Mouse (Mus musculus) forebrain, embryonic 10.5 days (tissue): Measurements from ENCODE around the gene Rubcn. TPM values are rescaled to one million over a fixed set of nuclear protein-coding genes. Genes with fewer than 3 reads are reported as not detected.

Experiments used
- DNase-seq: peaks from one replicate; pipeline ENCODE4 v3.0.0-alpha.2; 2017; ENCODE audit warnings: low spot score; ENCODE audit errors: extremely low spot score
- H3K27ac ChIP-seq: fragments of 300-500 bp; sonication (generic); 2 replicates; pipeline ENCODE4 v1.5.1; 2016; ENCODE audit warnings: mild to moderate bottlenecking
- H3K27me3 ChIP-seq: fragments of 300-500 bp; sonication (generic); 2 replicates; pipeline ENCODE4 v1.6.1; 2016; ENCODE audit warnings: mild to moderate bottlenecking; ENCODE audit not compliant: poor library complexity, severe bottlenecking
- H3K36me3 ChIP-seq: fragments of 300-500 bp; sonication (generic); replicated peaks from 2 replicates; pipeline ENCODE4 v1.6.1; 2016; ENCODE audit warnings: mild to moderate bottlenecking, moderate library complexity
- H3K4me1 ChIP-seq: fragments of 300-500 bp; sonication (generic); 2 replicates; pipeline ENCODE4 v1.6.1; 2016
- H3K4me3 ChIP-seq: fragments of 300-500 bp; sonication (generic); 2 replicates; pipeline ENCODE4 v1.5.1; 2016; ENCODE audit warnings: mild to moderate bottlenecking, moderate library complexity
- H3K9me3 ChIP-seq: fragments of 300-500 bp; sonication (generic); 2 replicates; pipeline ENCODE4 v1.6.1; 2016; ENCODE audit warnings: mild to moderate bottlenecking, moderate library complexity
- WGBS: fragments of 180-500 bp; shearing (Covaris S2); methylation state at CpG from one replicate; pipeline ENCODE4 v1.1.7; 2016; 5-methylcytosine and 5-hydroxymethylcytosine counted together
- polyA plus RNA-seq: library from polyadenylated mRNA; unstranded; fragments of >200 nt; fragmentation: Nextera tagmentation; extraction: Ambion mirVana; gene quantifications from 2 replicates; pipeline ENCODE4 v1.2.1, GENCODE M21; 2016

Gene Rubcn
- polyA plus RNA-seq, 1 experiment from 2014 or later: 18.0 TPM

DNA sequence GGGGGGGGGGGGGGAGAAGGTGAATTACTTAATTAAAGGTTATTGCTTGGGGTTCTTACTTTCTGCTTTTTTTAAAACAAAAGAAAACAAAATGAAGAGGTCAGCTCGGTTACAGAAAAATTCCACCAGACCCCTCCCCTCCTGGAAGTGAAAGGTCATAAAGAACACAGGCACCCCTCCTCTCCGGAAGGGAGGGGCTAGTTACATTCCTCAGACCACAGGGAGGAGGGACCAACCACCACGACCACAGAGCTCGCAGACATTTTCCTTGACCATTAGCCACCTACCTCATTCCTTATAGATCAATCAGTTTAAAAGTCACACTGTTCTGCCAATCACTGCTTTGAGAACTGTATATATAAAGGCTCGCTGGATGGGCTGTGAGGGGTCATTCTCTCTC is 73.7 kb downstream of the Rubcn start:
- peaks cover 28% of the 10 kb centered on the region for H3K4me1 ChIP-seq
- WGBS: 61% methylated on average over 5 of the region's 5 CpGs

DNA sequence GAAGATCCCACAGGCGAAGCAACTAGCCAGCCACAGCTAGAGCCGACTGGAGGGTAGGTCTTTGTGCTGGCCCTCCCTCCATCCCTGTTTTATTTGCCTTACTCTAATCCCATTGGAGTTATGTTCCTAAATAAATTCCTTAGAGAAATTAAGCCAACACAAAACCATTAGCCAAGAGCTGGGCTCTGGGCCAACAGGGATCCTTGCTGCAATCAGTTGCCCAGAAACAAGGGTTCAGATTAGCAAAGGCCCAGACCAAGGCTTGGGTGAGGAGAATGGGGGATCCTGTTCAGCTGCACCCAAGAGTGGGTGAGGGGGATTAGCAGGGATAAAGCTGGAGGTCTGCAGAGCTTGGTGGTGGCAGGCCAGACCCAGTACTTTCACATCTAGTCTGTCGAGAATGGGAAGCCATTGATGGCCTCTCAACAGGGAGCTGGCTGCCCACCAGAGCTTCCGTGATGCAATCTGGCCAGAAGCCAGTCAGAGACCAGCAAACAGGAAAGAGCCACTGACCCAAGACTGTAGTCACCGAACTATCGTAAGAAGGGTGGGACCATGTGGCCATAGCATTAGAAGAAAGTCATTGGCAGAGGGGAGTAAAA is 74.2 kb downstream of the Rubcn start:
- WGBS: 86% methylated on average over 6 of the region's 6 CpGs
- Histone ChIP-seq H3K4me1 (peaks cover 33% of the 10 kb centered on the region), H3K36me3 (no peaks in the 10 kb centered on the region), H3K27ac (no peak overlapping the region), H3K4me3 (no peak overlapping the region), H3K27me3 (no peaks in the 10 kb centered on the region), H3K9me3 (no peaks in the 10 kb centered on the region)
- no peak for DNase-seq

More for the DNA sequence above, 73.7 kb downstream of the Rubcn start:
- H3K9me3 ChIP-seq: no peaks in the 10 kb centered on the region
- H3K4me3 ChIP-seq: no peak overlapping the region
- no peak overlapping the region for H3K27ac ChIP-seq
- no peak for DNase-seq
- no peaks in the 10 kb centered on the region for H3K27me3 ChIP-seq
- H3K36me3 ChIP-seq: no peaks in the 10 kb centered on the region

DNA sequence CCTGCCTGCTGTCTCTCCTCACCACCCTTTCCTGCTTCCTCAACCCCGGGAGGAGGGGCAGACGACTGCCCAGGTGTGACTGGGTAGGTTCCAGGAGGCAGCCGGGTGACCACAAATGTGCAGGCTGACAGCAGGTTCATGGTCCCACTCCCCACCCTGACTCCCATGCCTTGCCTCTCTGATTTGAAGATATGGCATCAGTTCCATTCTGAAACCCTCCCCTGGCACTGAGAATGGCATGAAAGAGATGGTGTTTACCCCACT is 80.2 kb downstream of the Rubcn start, which contains the start of gene Muc20:
Gene Muc20, minus strand, starts transcription at position 10 of the 264 bp plus-strand sequence.
- Histone ChIP-seq H3K36me3 (no peaks in the 10 kb centered on the region), H3K27me3 (no peaks in the 10 kb centered on the region), H3K4me3 (no peak within 1 kb of the TSS), H3K9me3 (no peaks in the 10 kb centered on the region), H3K4me1 (peaks cover 11% of the 10 kb centered on the region; the same call in 1 of the 2 replicates), H3K27ac (peak within 1 kb of the TSS; percentile 40; the same call in 1 of the 2 replicates)
- WGBS: 83% methylated on average over 3 of the region's 3 CpGs
- no peak for DNase-seq

- peak overlapping the region; percentile 40; the same call in 1 of the 2 replicates for H3K27ac ChIP-seq
- 83% methylated on average over 14 of the region's 14 CpGs for WGBS
- H3K36me3 ChIP-seq: no peaks in the 10 kb centered on the region
- H3K4me3 ChIP-seq: no peak overlapping the region
- H3K27me3 ChIP-seq: no peaks in the 10 kb centered on the region
- peaks cover 11% of the 10 kb centered on the region; the same call in 1 of the 2 replicates for H3K4me1 ChIP-seq
- no peak for DNase-seq
- H3K9me3 ChIP-seq: no peaks in the 10 kb centered on the region
These were observed 80.7 kb downstream of the Rubcn start for GRCm38 (mm10) chr16:32796676-32797425.

DNA sequence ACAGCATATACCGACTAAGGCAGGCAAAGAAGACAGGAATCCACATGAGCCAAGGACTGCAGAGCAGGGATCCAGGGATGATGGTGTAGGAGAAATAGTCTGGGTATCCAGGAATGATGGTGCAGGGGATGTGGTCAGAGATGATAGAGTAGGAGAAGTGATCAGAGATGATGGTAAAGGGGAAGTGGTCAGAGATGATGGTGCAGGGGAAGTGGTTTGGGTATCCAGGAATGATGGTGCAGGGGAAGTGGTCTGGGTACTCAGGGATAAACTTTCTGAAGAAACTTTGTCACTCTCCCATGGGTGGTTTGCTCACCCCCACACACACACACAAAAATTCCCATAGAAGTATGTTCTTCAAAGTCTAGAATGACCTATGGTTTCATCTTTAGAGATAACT is 82.4 kb downstream of the Rubcn start:
- no peak overlapping the region for H3K27ac ChIP-seq
- DNase-seq: no peak
- no peaks in the 10 kb centered on the region for H3K27me3 ChIP-seq
- no peaks in the 10 kb centered on the region for H3K36me3 ChIP-seq
- peaks cover 11% of the 10 kb centered on the region; the same call in 1 of the 2 replicates for H3K4me1 ChIP-seq
- no peaks in the 10 kb centered on the region for H3K9me3 ChIP-seq
- WGBS: 91% methylated on average over 1 of the region's 1 CpGs
- H3K4me3 ChIP-seq: no peak overlapping the region

DNA sequence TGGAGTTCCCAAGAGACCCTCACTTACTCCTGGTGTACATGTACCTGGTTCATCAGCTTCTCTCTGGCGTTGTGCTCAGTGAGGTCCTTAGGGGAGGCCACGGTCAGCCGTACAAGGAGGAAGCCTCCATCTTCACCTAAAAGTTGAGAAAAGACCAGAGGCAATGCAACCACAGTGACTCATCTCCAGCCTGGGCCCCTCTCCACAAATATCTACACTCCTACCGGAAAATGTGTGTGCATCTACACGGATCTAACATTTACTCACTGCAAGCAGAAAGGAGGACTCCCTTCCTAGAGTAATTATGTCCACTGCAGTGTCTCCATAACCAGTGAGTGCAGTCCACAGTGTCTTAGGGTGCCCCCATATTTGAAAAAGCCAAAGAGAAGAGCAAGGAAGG is 87.5 kb downstream of the Rubcn start:
- no peak for DNase-seq
- no peaks in the 10 kb centered on the region for H3K27me3 ChIP-seq
- no peak overlapping the region for H3K27ac ChIP-seq
- no peak overlapping the region for H3K4me3 ChIP-seq
- H3K36me3 ChIP-seq: no peaks in the 10 kb centered on the region
- H3K9me3 ChIP-seq: peaks cover 4% of the 10 kb centered on the region; the same call in 1 of the 2 replicates
- 91% methylated on average over 5 of the region's 5 CpGs for WGBS
- no peaks in the 10 kb centered on the region for H3K4me1 ChIP-seq

DNA sequence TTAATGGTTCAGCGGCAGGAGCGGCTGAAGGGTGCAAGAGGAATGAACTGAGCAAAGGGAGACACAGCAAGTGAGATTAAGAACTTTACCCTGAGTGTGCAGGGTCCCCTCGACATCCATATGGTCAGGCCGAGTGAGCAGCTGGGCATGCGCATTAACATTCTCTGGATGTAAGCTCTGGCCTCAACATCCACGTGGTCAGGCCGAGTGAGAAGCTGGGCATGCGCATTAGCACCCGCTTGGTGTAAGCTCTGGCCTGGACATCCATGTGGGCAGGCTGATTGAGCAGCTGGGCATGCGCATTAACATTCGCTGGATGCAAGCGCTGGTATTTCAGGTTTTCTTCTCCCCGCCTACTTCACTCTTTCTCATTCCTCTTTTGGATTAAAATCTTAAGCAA is 92.7 kb downstream of the Rubcn start:
- Histone ChIP-seq H3K27ac (no peak overlapping the region), H3K36me3 (no peaks in the 10 kb centered on the region), H3K9me3 (peaks cover 4% of the 10 kb centered on the region; the same call in 1 of the 2 replicates), H3K4me3 (no peak overlapping the region), H3K27me3 (no peaks in the 10 kb centered on the region), H3K4me1 (no peaks in the 10 kb centered on the region)
- no peak for DNase-seq
- 87% methylated on average over 13 of the region's 13 CpGs for WGBS

- WGBS: 85% methylated on average over 5 of the region's 5 CpGs
- H3K36me3 ChIP-seq: no peaks in the 10 kb centered on the region
- peaks cover 5% of the 10 kb centered on the region for H3K4me1 ChIP-seq
- no peaks in the 10 kb centered on the region for H3K27me3 ChIP-seq
- no peak for DNase-seq
- no peak overlapping the region for H3K27ac ChIP-seq
- no peak overlapping the region for H3K4me3 ChIP-seq
- H3K9me3 ChIP-seq: 0 out of 2 replicates have a peak, but pooled peaks cover under 1% of the 10 kb centered on the region
These were observed 94.1 kb downstream of the Rubcn start for GRCm38 (mm10) chr16:32783324-32784062.

DNA sequence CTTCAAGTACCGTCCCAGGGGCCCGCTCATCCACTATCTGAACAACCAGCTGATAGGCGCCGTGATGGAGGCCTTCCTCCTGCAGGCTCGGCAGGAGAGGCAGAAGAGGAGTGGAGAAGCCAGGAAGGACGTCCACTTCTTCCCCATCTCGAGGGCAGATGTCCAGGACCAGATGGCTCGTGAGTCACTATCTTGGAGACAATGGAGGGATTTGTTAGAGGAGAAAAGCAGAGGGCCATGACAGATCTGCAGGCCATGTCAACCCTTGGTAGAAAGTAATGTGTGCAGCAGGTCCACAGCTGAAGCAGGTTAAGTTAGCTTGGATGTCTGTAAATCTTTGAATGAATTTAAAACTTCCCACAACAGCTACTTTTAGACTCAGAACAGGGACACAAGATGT is 98.6 kb downstream of the Rubcn start:
- Histone ChIP-seq H3K9me3 (no peaks in the 10 kb centered on the region), H3K4me1 (peaks cover 8% of the 10 kb centered on the region), H3K27me3 (no peaks in the 10 kb centered on the region), H3K27ac (no peak overlapping the region), H3K36me3 (no peaks in the 10 kb centered on the region), H3K4me3 (no peak overlapping the region)
- 72% methylated on average over 8 of the region's 8 CpGs for WGBS
- DNase-seq: no peak

DNA sequence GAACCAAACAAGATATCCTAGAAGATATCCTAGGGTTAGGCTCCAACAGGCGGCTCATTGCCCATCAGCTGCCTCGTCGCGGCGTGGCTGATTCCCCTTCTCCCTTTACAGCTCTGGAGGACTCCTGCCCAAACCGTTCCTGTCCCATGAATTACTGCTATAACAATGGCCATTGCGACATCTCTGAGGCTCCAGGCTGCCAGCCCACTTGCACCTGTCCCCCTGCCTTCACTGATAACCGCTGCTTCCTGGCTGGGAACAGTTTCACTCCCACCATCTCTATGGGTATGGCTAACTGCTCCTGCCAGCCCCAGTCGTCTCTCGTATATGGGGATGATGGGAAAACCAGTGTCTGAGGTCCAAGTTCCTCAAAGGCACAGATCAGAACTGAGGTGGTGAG is 100.9 kb downstream of the Rubcn start:
- no peaks in the 10 kb centered on the region for H3K27me3 ChIP-seq
- H3K36me3 ChIP-seq: no peaks in the 10 kb centered on the region
- peaks cover 8% of the 10 kb centered on the region for H3K4me1 ChIP-seq
- H3K27ac ChIP-seq: no peak overlapping the region
- WGBS: 83% methylated on average over 10 of the region's 10 CpGs
- no peaks in the 10 kb centered on the region for H3K9me3 ChIP-seq
- H3K4me3 ChIP-seq: no peak overlapping the region
- no peak for DNase-seq
